Mouse (Mus musculus) intestine, embryonic 14.5 days (tissue): ENCODE results near the gene Ifitm1. TPM values are rescaled to one million over a fixed set of nuclear protein-coding genes. Genes with fewer than 3 reads are reported as not detected.
"Not testable (repeated sequence)": the region's sequence is repeated elsewhere in the genome, so short reads cannot be mapped to it uniquely, and the experiment has no call there.

ENCODE experiments used
- ATAC-seq: fragments of 200-750 bp; cut with Nextera tagmentation; replicated peaks from 2 replicates; pipeline ENCODE4 v1.8.0; 2017; ENCODE audit warnings: low read depth, moderate number of reproducible peaks, moderate TSS enrichment, moderate library complexity; ENCODE audit not compliant: low FRiP score, low TSS enrichment
- DNase-seq: peaks from one replicate; pipeline ENCODE4 v3.0.0-alpha.2; 2018; ENCODE audit warnings: low spot score
- H3K27ac ChIP-seq: fragments of 300-500 bp; sonication (generic); 2 replicates; pipeline ENCODE4 v1.5.1; 2014; ENCODE audit warnings: low read depth, mild to moderate bottlenecking, control low read depth
- H3K27me3 ChIP-seq: fragments of 300-500 bp; sonication (generic); replicated peaks from 2 replicates; pipeline ENCODE4 v1.6.1; 2014; ENCODE audit warnings: low read length, control low read depth; ENCODE audit not compliant: control insufficient read depth, insufficient read depth
- H3K36me3 ChIP-seq: fragments of 300-500 bp; sonication (generic); 2 replicates; pipeline ENCODE4 v1.6.1; 2014; ENCODE audit warnings: low read length, control low read depth; ENCODE audit not compliant: control insufficient read depth, insufficient read depth
- H3K4me1 ChIP-seq: fragments of 300-500 bp; sonication (generic); replicated peaks from 2 replicates; pipeline ENCODE4 v1.6.1; 2014; ENCODE audit warnings: low read length, control low read depth, mixed read lengths; ENCODE audit not compliant: control insufficient read depth, insufficient read depth
- H3K4me2 ChIP-seq: fragments of 300-500 bp; sonication (generic); 2 replicates; pipeline ENCODE4 v1.6.1; 2014; ENCODE audit warnings: low read length
- H3K4me3 ChIP-seq: fragments of 300-500 bp; sonication (generic); 2 replicates; pipeline ENCODE4 v1.5.1; 2014; ENCODE audit warnings: low read depth, low read length, control low read depth, mixed read lengths
- H3K9ac ChIP-seq: fragments of 300-500 bp; sonication (generic); 2 replicates; pipeline ENCODE4 v1.6.1; 2014; ENCODE audit warnings: mild to moderate bottlenecking, low read length
- H3K9me3 ChIP-seq: fragments of 300-500 bp; sonication (generic); 2 replicates; pipeline ENCODE4 v1.6.1; 2016; ENCODE audit warnings: low read length, control low read depth; ENCODE audit not compliant: control insufficient read depth
- WGBS: fragments of 180-500 bp; shearing (Covaris S2); extraction: QIAGEN DNeasy Blood & Tissue Kit; methylation state at CpG from one replicate; pipeline ENCODE4 v1.1.7; 2014; 5-methylcytosine and 5-hydroxymethylcytosine counted together
- polyA plus RNA-seq: library from polyadenylated mRNA; unstranded; fragments of >200 nt; fragmentation: Nextera tagmentation; extraction: Ambion mirVana; gene quantifications from 2 replicates; pipeline ENCODE4 v1.2.1, GENCODE M21; 2014

Ifitm1 gene
- polyA plus RNA-seq, 1 experiment from 2014 or later: 198 TPM

DNA sequence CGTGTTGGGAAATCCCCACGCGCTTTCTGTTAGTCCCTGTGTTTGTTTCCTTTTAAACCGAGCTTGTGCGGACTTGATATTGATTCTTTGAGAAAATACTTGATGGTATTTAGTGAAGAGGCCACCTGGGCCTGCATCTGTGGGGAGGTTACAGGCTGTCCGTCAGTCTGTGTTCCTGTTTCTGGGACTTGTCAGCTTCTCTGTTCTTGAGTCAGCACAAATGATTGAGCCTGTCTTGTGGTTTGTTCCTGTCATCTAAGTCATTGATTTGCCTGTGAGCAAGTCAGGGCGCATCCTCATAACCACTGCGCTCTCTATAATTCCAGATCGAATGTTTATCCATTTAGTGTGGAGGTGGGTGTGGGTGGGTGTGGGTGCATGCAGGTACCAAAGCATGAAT is 9.7 kb downstream of the Ifitm1 start:
- ATAC-seq, H3K9ac ChIP-seq, H3K27me3 ChIP-seq, H3K4me3 ChIP-seq, H3K9me3 ChIP-seq, H3K4me2 ChIP-seq, H3K27ac ChIP-seq, H3K36me3 ChIP-seq, DNase-seq: not testable (repeated sequence)
- 92% methylated on average over 9 of the region's 9 CpGs for WGBS
- H3K4me1 ChIP-seq: peaks cover 22% of the 10 kb centered on the region

DNA sequence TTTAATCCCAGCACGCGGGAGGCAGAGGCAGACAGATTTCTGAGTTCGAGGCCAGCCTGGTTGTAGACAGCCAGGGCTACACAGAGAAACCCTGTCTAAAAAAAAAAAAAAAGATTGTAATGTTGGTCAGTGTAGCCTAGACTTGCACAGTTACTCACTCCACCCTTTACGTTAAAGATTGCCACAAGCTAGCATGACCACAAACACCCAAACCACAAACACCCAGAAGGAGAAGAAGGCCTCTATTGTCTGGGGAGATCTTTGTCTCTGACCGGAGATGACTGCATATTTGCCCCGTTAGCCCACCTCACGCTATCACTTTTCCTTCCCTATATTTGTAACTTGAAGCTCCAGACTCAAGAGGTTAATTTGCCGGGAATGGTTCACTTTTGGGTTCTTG is 14.7 kb downstream of the Ifitm1 start:
- WGBS: 86% methylated on average over 8 of the region's 8 CpGs
- ATAC-seq (no peak), DNase-seq (no peak)
- H3K4me1 ChIP-seq: no peaks in the 10 kb centered on the region
- no peak overlapping the region for H3K4me2 ChIP-seq
- H3K4me3 ChIP-seq: no peak overlapping the region
- H3K27ac ChIP-seq: no peak overlapping the region
- no peaks in the 10 kb centered on the region for H3K9me3 ChIP-seq
- H3K9ac ChIP-seq: no peak overlapping the region
- H3K27me3 ChIP-seq: no peaks in the 10 kb centered on the region
- H3K36me3 ChIP-seq: no peaks in the 10 kb centered on the region

DNA sequence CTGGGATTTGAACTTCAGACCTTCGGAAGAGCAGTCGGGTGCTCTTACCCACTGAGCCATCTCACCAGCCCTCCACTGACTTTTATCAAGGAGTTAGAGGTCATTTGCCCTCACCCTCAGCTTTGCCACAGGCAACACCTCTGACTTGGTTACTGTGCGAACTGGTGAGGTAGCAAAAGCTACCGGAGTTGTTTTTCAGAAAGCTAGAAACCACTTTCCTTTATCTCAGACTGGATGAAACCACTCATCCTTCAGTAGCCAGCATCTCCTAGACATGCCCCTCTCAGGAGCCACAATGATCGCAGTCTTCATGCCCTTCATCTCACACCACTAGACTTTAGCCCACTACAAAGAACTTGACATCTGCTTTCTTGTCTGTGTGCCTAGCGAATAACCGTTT is 15.9 kb downstream of the Ifitm1 start:
- Histone ChIP-seq H3K9me3 (no peaks in the 10 kb centered on the region), H3K4me1 (no peaks in the 10 kb centered on the region), H3K36me3 (no peaks in the 10 kb centered on the region), H3K4me2 (no peak overlapping the region), H3K27ac (no peak overlapping the region), H3K9ac (no peak overlapping the region), H3K27me3 (no peaks in the 10 kb centered on the region), H3K4me3 (no peak overlapping the region)
- no peak for ATAC-seq
- 92% methylated on average over 7 of the region's 7 CpGs for WGBS
- no peak for DNase-seq

DNA sequence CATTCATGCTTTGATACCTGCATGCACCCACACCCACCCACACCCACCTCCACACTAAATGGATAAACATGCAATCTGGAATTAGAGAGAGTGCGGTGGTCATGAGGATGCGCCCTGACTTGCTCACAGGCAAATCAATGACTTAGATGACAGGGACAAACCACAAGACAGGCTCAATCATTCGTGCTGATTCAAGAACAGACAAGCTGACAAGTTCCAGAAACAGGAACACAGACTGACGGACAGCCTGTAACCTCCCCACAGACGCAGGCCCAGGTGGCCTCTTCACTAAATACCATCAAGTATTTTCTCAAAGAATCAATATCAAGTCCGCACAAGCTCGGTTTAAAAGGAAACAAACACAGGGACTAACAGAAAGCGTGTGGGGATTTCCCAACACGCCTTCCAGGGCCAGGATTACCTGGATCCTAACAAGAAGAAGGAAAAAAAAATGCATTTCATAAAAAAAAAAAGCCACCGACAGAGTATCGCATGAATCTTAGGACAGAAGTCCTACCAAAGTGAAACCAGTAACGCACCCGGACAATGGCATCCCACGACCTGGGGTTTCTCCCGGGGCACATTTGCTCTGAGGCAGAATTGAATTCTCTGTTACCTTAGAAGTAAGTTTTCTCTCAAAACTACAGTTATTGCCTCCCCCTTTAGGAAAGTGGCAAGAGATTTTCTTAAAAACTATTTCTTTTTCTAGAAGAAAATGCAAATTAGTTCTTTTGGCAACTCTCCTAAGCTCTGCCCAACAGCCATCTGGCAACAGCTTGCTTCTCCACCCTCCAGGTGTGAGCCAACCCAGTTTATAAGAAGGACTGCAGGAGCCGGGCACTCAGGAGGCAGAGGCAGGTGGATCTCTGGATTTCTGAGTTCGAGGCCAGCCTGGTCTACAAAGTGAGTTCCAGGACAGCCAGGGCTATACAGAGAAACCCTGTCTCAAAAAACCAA is 20.4 kb downstream of the Ifitm1 start:
- no peak for ATAC-seq
- 81% methylated on average over 17 of the region's 17 CpGs for WGBS
- Histone ChIP-seq H3K4me2 (no peak overlapping the region), H3K27me3 (no peaks in the 10 kb centered on the region), H3K4me1 (no peaks in the 10 kb centered on the region), H3K9ac (no peak overlapping the region), H3K27ac (no peak overlapping the region), H3K4me3 (no peak overlapping the region), H3K36me3 (no peaks in the 10 kb centered on the region), H3K9me3 (no peaks in the 10 kb centered on the region)
- no peak for DNase-seq

- H3K4me1 ChIP-seq: no peaks in the 10 kb centered on the region
- no peak overlapping the region for H3K9ac ChIP-seq
- ATAC-seq (no peak), DNase-seq (no peak)
- no peaks in the 10 kb centered on the region for H3K36me3 ChIP-seq
- 73% methylated on average over 4 of the region's 4 CpGs for WGBS
- no peak overlapping the region for H3K4me3 ChIP-seq
- no peaks in the 10 kb centered on the region for H3K9me3 ChIP-seq
- H3K27ac ChIP-seq: no peak overlapping the region
- H3K27me3 ChIP-seq: no peaks in the 10 kb centered on the region
- H3K4me2 ChIP-seq: no peak overlapping the region
These were observed 22.0 kb downstream of the Ifitm1 start for GRCm38 (mm10) chr7:140989022-140989421.

DNA sequence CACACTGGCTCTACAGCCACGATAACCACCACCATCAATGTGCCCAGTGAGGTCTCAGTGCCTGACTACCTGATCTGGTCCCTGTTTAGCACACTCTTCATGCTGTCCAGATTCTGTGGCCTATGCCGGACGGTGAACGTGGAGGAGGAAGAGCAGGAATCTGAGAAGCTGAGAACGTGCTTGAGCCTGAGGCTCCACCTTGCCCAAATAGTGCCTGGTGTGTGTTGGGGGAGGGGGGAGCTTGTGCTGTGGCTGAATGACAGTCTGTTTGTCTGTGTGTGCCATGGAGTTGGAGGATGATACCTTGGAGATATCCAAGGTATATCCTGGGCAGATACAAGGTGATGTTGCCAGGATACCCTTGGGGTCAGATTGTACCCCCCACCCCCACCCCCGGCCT is 23.2 kb downstream of the Ifitm1 start:
- Histone ChIP-seq H3K9ac (no peak overlapping the region), H3K9me3 (no peaks in the 10 kb centered on the region), H3K27me3 (no peaks in the 10 kb centered on the region), H3K4me3 (no peak overlapping the region), H3K27ac (no peak overlapping the region), H3K4me1 (no peaks in the 10 kb centered on the region), H3K4me2 (no peak overlapping the region), H3K36me3 (no peaks in the 10 kb centered on the region)
- DNase-seq (no peak), ATAC-seq (peak; percentile 19; the same call in 1 of the 2 replicates)
- WGBS: 54% methylated on average over 6 of the region's 6 CpGs

DNA sequence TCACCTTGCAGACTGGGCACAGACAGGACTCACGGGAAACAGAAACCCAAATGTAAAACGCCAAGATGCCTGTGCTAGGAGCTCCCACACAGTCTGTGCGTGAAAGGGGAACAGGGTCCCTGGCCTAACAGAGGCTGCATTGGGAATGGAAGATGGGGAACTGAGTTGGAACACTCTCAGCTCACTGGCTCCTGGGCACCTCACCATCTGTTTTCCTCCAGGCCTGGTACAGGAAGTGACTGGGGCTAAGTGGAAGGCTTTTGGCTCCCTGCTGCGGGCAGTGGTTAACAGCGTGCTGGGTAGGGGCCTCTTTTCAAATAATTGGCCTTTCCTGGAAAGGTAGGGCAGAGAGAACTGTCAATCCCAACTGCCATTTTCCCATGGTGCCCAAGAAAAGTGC is 23.6 kb downstream of the Ifitm1 start:
- Histone ChIP-seq H3K36me3 (no peaks in the 10 kb centered on the region), H3K4me1 (no peaks in the 10 kb centered on the region), H3K27ac (no peak overlapping the region), H3K4me2 (no peak overlapping the region), H3K9ac (no peak overlapping the region), H3K4me3 (no peak overlapping the region), H3K27me3 (no peaks in the 10 kb centered on the region), H3K9me3 (no peaks in the 10 kb centered on the region)
- ATAC-seq (no peak), DNase-seq (no peak)
- WGBS: 68% methylated on average over 5 of the region's 5 CpGs

GRCm38 (mm10) chr7:140991117-140991689 is 24.2 kb downstream of the Ifitm1 start:
- Histone ChIP-seq H3K4me1 (no peaks in the 10 kb centered on the region), H3K9me3 (no peaks in the 10 kb centered on the region), H3K27ac (no peak overlapping the region), H3K9ac (no peak overlapping the region), H3K4me3 (no peak overlapping the region), H3K27me3 (no peaks in the 10 kb centered on the region), H3K4me2 (no peak overlapping the region), H3K36me3 (no peaks in the 10 kb centered on the region)
- no peak for ATAC-seq
- WGBS: 89% methylated on average over 14 of the region's 14 CpGs
- DNase-seq: no peak

- 29% methylated on average over 1 of the region's 1 CpGs for WGBS
- no peak overlapping the region for H3K9ac ChIP-seq
- no peak overlapping the region for H3K4me3 ChIP-seq
- DNase-seq (no peak), ATAC-seq (no peak)
- H3K9me3 ChIP-seq: no peaks in the 10 kb centered on the region
- no peak overlapping the region for H3K27ac ChIP-seq
- H3K4me2 ChIP-seq: no peak overlapping the region
- H3K27me3 ChIP-seq: no peaks in the 10 kb centered on the region
- H3K4me1 ChIP-seq: no peaks in the 10 kb centered on the region
- H3K36me3 ChIP-seq: no peaks in the 10 kb centered on the region
These were observed 30.8 kb downstream of the Ifitm1 start for GRCm38 (mm10) chr7:140997817-140998216.
